Mouse (Mus musculus) bone marrow, adult 2 months (tissue): Measurements from ENCODE around the gene Pfas.

Source experiments
- CTCF ChIP-seq: fragments of 200-500 bp; IDR thresholded peaks from 2 replicates; pipeline ENCODE4 v1.5.1; 2011; ENCODE audit warnings: low read length, control low read depth; ENCODE audit not compliant: control insufficient read depth, insufficient read depth
- POLR2A ChIP-seq: fragments of 200-500 bp; IDR thresholded peaks from 2 replicates; pipeline ENCODE4 v1.6.1; 2011; ENCODE audit warnings: low read depth, mild to moderate bottlenecking, control low read depth, low read length, borderline replicate concordance; ENCODE audit not compliant: control insufficient read depth

DNA sequence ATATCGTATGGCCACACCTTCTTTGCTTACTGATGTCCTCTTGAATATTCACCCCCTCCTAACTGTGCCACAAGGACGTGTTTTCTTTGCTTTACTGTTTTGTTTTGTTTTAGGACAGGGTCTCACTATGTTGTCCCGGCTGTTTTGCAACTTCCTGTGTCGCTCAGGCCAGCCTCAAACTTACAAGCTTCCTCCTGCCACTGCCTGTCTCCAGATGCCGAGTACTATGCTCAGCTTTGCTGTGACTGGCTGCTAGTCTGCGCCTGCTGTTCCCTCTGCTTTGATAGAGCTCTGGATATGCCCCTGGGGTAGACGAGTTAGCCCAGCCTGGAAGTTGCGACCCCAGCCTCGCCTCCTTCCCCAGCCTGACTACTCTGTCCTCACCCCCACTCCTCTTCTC is 25.3 kb upstream of the Pfas start:
- TF ChIP-seq CTCF (no peak), POLR2A (no peak)
